Mouse (Mus musculus): ENCODE results near the gene Gtf2b. TPM values are rescaled to one million over a fixed set of nuclear protein-coding genes. Genes with fewer than 3 reads are reported as not detected.

The Gtf2b gene
- total RNA-seq, 2 experiments from 2014 or later: 24.2 to 26.7 TPM

GRCm38 (mm10) chr3:142795587-142795986, 30.7 kb downstream of the Gtf2b start:
- DNase-seq (ENCODE audit: low spot score in 2 of 2): no peak

- no peak for DNase-seq (ENCODE audit: low spot score in 2 of 2)
Measured at GRCm38 (mm10) chr3:142811582-142811981, 46.7 kb downstream of the Gtf2b start.

GRCm38 (mm10) chr3:142817506-142817905, 52.7 kb downstream of the Gtf2b start:
- no peak for DNase-seq (ENCODE audit: low spot score in 2 of 2)

GRCm38 (mm10) chr3:142823606-142824005, 58.8 kb downstream of the Gtf2b start:
- no peak for DNase-seq (ENCODE audit: low spot score in 2 of 2)

GRCm38 (mm10) chr3:142826449-142827146, 61.8 kb downstream of the Gtf2b start:
- no peak for DNase-seq (ENCODE audit: low spot score in 2 of 2)

- DNase-seq (ENCODE audit: low spot score in 2 of 2): no peak
Measured at GRCm38 (mm10) chr3:142832910-142833309, 68.1 kb downstream of the Gtf2b start.

Other genes starting within 250 kb of the Gtf2b start
- gene Gbp7, start 234.7 kb upstream of the Gtf2b start, total RNA-seq (2021): 1 to 10 TPM; 6.4 to 6.7 TPM
- gene Gbp3, start 205.0 kb upstream of the Gtf2b start, total RNA-seq (2021): 1 to 10 TPM; 8.5 to 9.7 TPM
- under 1 TPM in 1 of 2 experiments, not detected in 1; 0.08 TPM for gene Gbp2b, start 170.2 kb upstream of the Gtf2b start, total RNA-seq (2021)
- 1 to 10 TPM; 3.8 to 4.0 TPM for gene Gbp2, start 144.4 kb upstream of the Gtf2b start, total RNA-seq (2021)
- gene Kyat3, start 64.0 kb upstream of the Gtf2b start, total RNA-seq (2021): 1 to 10 TPM; 4.6 to 5.1 TPM
- 10 to 100 TPM; 43.0 to 46.7 TPM for gene Pkn2, start 117.0 kb downstream of the Gtf2b start, total RNA-seq (2021)